11 mouse cellular contexts compared by ENCODE assay signal in the genomic region with DNA sequence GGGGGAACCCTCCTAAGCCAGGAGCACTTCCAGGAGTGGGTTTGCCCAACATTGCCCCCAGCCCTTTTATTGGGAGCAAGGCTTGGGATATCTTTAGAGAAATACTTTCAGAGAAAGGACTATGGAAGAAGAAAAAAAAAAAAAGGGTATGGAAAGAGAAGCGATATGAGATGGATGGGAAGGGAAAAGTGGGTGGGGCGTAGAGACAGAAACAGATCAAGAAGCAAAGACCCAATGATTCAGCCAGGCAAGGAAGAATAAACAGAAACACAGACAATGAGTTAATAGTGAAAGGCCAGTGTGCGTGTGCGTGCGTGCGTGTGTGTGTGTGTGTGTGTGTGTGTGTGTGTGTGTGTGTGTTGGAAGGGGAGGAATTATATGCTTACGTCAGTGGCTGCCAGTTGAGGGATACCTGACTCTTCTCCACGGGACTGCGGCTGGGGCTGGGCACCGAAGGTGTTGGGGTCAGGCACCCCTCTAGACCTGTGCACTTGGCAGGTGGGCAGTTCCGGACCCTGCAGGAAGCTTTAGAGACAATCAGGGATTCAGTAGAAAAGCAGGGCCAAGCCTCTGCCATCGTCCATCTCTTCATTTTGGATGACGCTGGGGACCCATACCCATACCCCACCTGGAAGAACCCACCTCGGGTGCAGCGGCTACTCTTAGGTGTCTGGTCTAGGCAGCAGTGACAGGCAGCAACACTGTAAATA. TPM values are rescaled to one million over a fixed set of nuclear protein-coding genes. Genes with fewer than 3 reads are reported as not detected.
DNase-seq lines count a peak whose midpoint lies in the region; ATAC-seq and TF ChIP-seq lines count a peak whose summit lies in the region.
"Had no signal": no experiment of that assay in that cellular context is flagged by ENCODE, and none has a peak within 500 bp of the region (broad histone marks: within the 10 kb centered on the region; RNA-seq: fewer than 3 reads in every experiment).

No protein-coding gene starts in this region.

- peaks cover 55% of the 10 kb centered on the region for H3K4me1 ChIP-seq in hindbrain, embryonic 12.5 days
- H3K4me1 ChIP-seq in hindbrain, embryonic 14.5 days (replicated peaks; ENCODE audit: control insufficient read depth, insufficient read depth, low read length): peaks cover 31% of the 10 kb centered on the region
- H3K4me1 ChIP-seq in ES-E14 (ENCODE audit: control insufficient read depth in 2 of 2, insufficient read depth in 2 of 2, low read length in 2 of 2, poor library complexity in 1 of 2): peaks cover 5 to 10% of the 10 kb centered on the region in 2 experiments
- no peaks in the 10 kb centered on the region for H3K4me1 ChIP-seq in brown adipose tissue, adult 24 weeks (ENCODE audit: control insufficient read depth, insufficient read depth, insufficient read length, low read length)
- H3K4me1 ChIP-seq in intestine, postnatal 0 days (replicated peaks; ENCODE audit: control insufficient read depth, insufficient read depth, low read length): peaks cover 3% of the 10 kb centered on the region; the same call in 1 of the 2 replicates

- ATAC-seq in hindbrain, embryonic 12.5 days (ENCODE audit: low FRiP score): peak; percentile 0; the same call in 1 of the 2 replicates
- ATAC-seq in hindbrain, embryonic 14.5 days (ENCODE audit: low FRiP score): no peak
- no peak for ATAC-seq in intestine, postnatal 0 days

- H3K4me3 ChIP-seq in hindbrain, embryonic 12.5 days: no peak overlapping the region
- H3K4me3 ChIP-seq in hindbrain, embryonic 14.5 days (replicated peaks; ENCODE audit: low read length): no peak overlapping the region
- H3K4me3 ChIP-seq in ES-E14 (ENCODE audit: insufficient read depth in 1 of 2, low read depth in 1 of 2, low read length in 2 of 2, poor library complexity in 1 of 2, severe bottlenecking in 1 of 2): peak overlapping the region in 1 of 2 experiments; percentile 76; a peak in 1 of 4 replicates
- H3K4me3 ChIP-seq in brown adipose tissue, adult 24 weeks (ENCODE audit: insufficient read depth, low read depth, low read length): no peak overlapping the region; the same call in 1 of the 2 replicates
- H3K4me3 ChIP-seq in intestine, postnatal 0 days (ENCODE audit: low read depth, low read length): no peak overlapping the region
- H3K4me3 ChIP-seq: erythroblast, embryonic 14.5 days had no signal

- no peaks in the 10 kb centered on the region for H3K9me3 ChIP-seq in hindbrain, embryonic 12.5 days (replicated peaks)
- H3K9me3 ChIP-seq in hindbrain, embryonic 14.5 days (ENCODE audit: control insufficient read depth, low read length): no peaks in the 10 kb centered on the region
- H3K9me3 ChIP-seq in ES-E14 (ENCODE audit: control insufficient read depth, insufficient read depth, low read depth, low read length): no peaks in the 10 kb centered on the region
- no peaks in the 10 kb centered on the region for H3K9me3 ChIP-seq in intestine, postnatal 0 days (ENCODE audit: control insufficient read depth)

- no peak overlapping the region for H3K27ac ChIP-seq in hindbrain, embryonic 12.5 days
- H3K27ac ChIP-seq in hindbrain, embryonic 14.5 days: no peak overlapping the region
- H3K27ac ChIP-seq in ES-E14 (ENCODE audit: insufficient read depth, low read depth, low read length, poor library complexity, severe bottlenecking): no peak overlapping the region
- H3K27ac ChIP-seq in brown adipose tissue, adult 24 weeks (replicated peaks; ENCODE audit: low read depth, low read length): peak overlapping the region; percentile 87
- no peak overlapping the region for H3K27ac ChIP-seq in intestine, postnatal 0 days (ENCODE audit: low read depth, low read length)

- DNase-seq in hindbrain, embryonic 14.5 days (ENCODE audit: low spot score): no peak
- no peak for DNase-seq in ES-E14 (ENCODE audit: low read depth, low spot score)
- no peak for DNase-seq in layer of hippocampus, adult 18-20 months (ENCODE audit: low spot score in 2 of 2)
- no peak for DNase-seq in B cell, adult 2 months

- WGBS in hindbrain, embryonic 12.5 days: 50% methylated on average over 15 of the region's 15 CpGs
- WGBS in hindbrain, embryonic 14.5 days: 64% methylated on average over 15 of the region's 15 CpGs
- WGBS in intestine, postnatal 0 days: 53% methylated on average over 15 of the region's 15 CpGs

- H3K4me2 ChIP-seq in hindbrain, embryonic 12.5 days (replicated peaks): no peak overlapping the region
- no peak overlapping the region; the same call in 1 of the 2 replicates for H3K4me2 ChIP-seq in hindbrain, embryonic 14.5 days (replicated peaks)
- peak overlapping the region; percentile 82; the same call in 1 of the 2 replicates for H3K4me2 ChIP-seq in intestine, postnatal 0 days (replicated peaks; ENCODE audit: low read depth)

- peaks cover 89% of the 10 kb centered on the region for H3K27me3 ChIP-seq in hindbrain, embryonic 12.5 days
- peaks cover 78% of the 10 kb centered on the region for H3K27me3 ChIP-seq in hindbrain, embryonic 14.5 days (ENCODE audit: control insufficient read depth, insufficient read depth, low read length)
- H3K27me3 ChIP-seq in intestine, postnatal 0 days (replicated peaks; ENCODE audit: control insufficient read depth, insufficient read depth, low read length): peaks cover 77% of the 10 kb centered on the region

- in situ Hi-C loops in ES-E14 (cut with MboI; ENCODE audit: low sequenced_read_pairs in 2 of 2, unreplicated experiment in 2 of 2): no loop called here

- H3K9ac ChIP-seq in hindbrain, embryonic 12.5 days: no peak overlapping the region
- no peak overlapping the region for H3K9ac ChIP-seq in hindbrain, embryonic 14.5 days
- H3K9ac ChIP-seq in ES-E14 (ENCODE audit: insufficient read depth, low read depth, low read length, poor library complexity, severe bottlenecking): peak overlapping the region; percentile 42; the same call in 1 of the 2 replicates
- no peak overlapping the region for H3K9ac ChIP-seq in intestine, postnatal 0 days (ENCODE audit: low read depth, low read length)

- no peak for TF ChIP-seq CTCF in intestine, postnatal 0 days (IDR thresholded peaks at IDR 0.05; ENCODE audit: low read depth)

- H3K36me3 ChIP-seq in hindbrain, embryonic 12.5 days: no peaks in the 10 kb centered on the region
- no peaks in the 10 kb centered on the region for H3K36me3 ChIP-seq in hindbrain, embryonic 14.5 days (replicated peaks; ENCODE audit: control insufficient read depth, insufficient read depth)
- no peaks in the 10 kb centered on the region for H3K36me3 ChIP-seq in ES-E14 (ENCODE audit: control insufficient read depth, insufficient read depth, low read length, poor library complexity, severe bottlenecking)
- no peaks in the 10 kb centered on the region for H3K36me3 ChIP-seq in intestine, postnatal 0 days (ENCODE audit: control insufficient read depth, insufficient read depth)

TF ChIP-seq in ES-E14, 5 proteins besides CTCF, POLR2A, EP300 and RAD21:
- TF ChIP-seq CHD2 (IDR thresholded peaks at IDR 0.05; ENCODE audit: low read depth, low read length) (no peak), MAFK (IDR thresholded peaks at IDR 0.05; ENCODE audit: insufficient read depth, low read depth, low read length) (no peak), ZNF384 (IDR thresholded peaks at IDR 0.05; ENCODE audit: low read depth, low read length) (no peak), HCFC1 (IDR thresholded peaks at IDR 0.05; ENCODE audit: borderline replicate concordance, insufficient read depth, low read length) (no peak), ZC3H11A (IDR thresholded peaks at IDR 0.05; ENCODE audit: borderline replicate concordance, low read depth, low read length) (no peak)

RNA-seq across cellular contexts. Expression of gene Ltbp4, which starts 2.3 kb away (rescaled TPM):
- polyA plus RNA-seq in hindbrain, embryonic 12.5 days (2016; fragmentation: Nextera tagmentation; extraction: Ambion mirVana): 8.7 and 8.9 TPM in 2 replicates
- 10.4 TPM in 2 replicates for polyA plus RNA-seq in hindbrain, embryonic 14.5 days (2014; fragmentation: Nextera tagmentation; extraction: Ambion mirVana)
- 65.8 and 114 TPM in 2 replicates for total RNA-seq in ES-E14 (2012; rRNA removed)
- polyA plus RNA-seq in brown adipose tissue, adult 24 weeks (2012; ENCODE audit: insufficient read depth, insufficient read length, missing spikeins): 22.8 and 25.9 TPM in 2 replicates
- polyA plus RNA-seq in intestine, postnatal 0 days (2015; fragmentation: Nextera tagmentation; extraction: Ambion mirVana): 40.7 and 43.7 TPM in 2 replicates
- total RNA-seq in layer of hippocampus, adult 18-20 months (2021): 10 to 100 TPM; 43.9 to 47.5 TPM

RNA-seq across cellular contexts. Expression of gene Shkbp1, which starts 20.7 kb away (rescaled TPM):
- polyA plus RNA-seq in hindbrain, embryonic 12.5 days (2016; fragmentation: Nextera tagmentation; extraction: Ambion mirVana): 72.4 and 76.2 TPM in 2 replicates
- polyA plus RNA-seq in hindbrain, embryonic 14.5 days (2014; fragmentation: Nextera tagmentation; extraction: Ambion mirVana): 30.6 and 34.6 TPM in 2 replicates
- 28.8 and 45.5 TPM in 2 replicates for total RNA-seq in ES-E14 (2012; rRNA removed)
- polyA plus RNA-seq in brown adipose tissue, adult 24 weeks (2012; ENCODE audit: insufficient read depth, insufficient read length, missing spikeins): 11.6 TPM in 2 replicates
- polyA plus RNA-seq in intestine, postnatal 0 days (2015; fragmentation: Nextera tagmentation; extraction: Ambion mirVana): 26.9 and 29.1 TPM in 2 replicates
- 10 to 100 TPM; 25.8 to 28.2 TPM for total RNA-seq in layer of hippocampus, adult 18-20 months (2021)

RNA-seq across cellular contexts. Expression of gene Gm20479, which starts 22.1 kb away (rescaled TPM):
- polyA plus RNA-seq in hindbrain, embryonic 12.5 days (2016; fragmentation: Nextera tagmentation; extraction: Ambion mirVana): 0.43 and 0.59 TPM in 2 replicates
- polyA plus RNA-seq in hindbrain, embryonic 14.5 days (2014; fragmentation: Nextera tagmentation; extraction: Ambion mirVana): not detected in 2 replicates
- total RNA-seq in ES-E14 (2012; rRNA removed): 1.4 and 1.5 TPM in 2 replicates
- polyA plus RNA-seq in brown adipose tissue, adult 24 weeks (2012; ENCODE audit: insufficient read depth, insufficient read length, missing spikeins): 3.5 TPM in 1 of 2 replicates, not detected in the other
- polyA plus RNA-seq in intestine, postnatal 0 days (2015; fragmentation: Nextera tagmentation; extraction: Ambion mirVana): 0.61 and 0.72 TPM in 2 replicates
- not detected for total RNA-seq in layer of hippocampus, adult 18-20 months (2021)
- total RNA-seq: gastrocnemius, postnatal 36 days; left cerebral cortex, postnatal 4 days had no signal
- polyA plus RNA-seq: erythroblast, embryonic 14.5 days; midbrain, embryonic 14.5 days had no signal
